Mouse (Mus musculus) heart, adult 8-10 months (tissue): ENCODE results near the gene Bcl2l10. TPM values are rescaled to one million over a fixed set of nuclear protein-coding genes. Genes with fewer than 3 reads are reported as not detected.

Experiments
- DNase-seq: peaks from one replicate; pipeline ENCODE4 v3.0.0; 2022; ENCODE audit warnings: low spot score
- total RNA-seq, 4 experiments: library from RNA; stranded (reverse); gene quantifications; 2 replicates each; pipeline ENCODE4 v1.2.4; 2022

The Bcl2l10 gene
- total RNA-seq, 4 experiments from 2014 or later, result not detected

- no peak for DNase-seq
Observed at GRCm38 (mm10) chr9:75400639-75401038, 53.1 kb downstream of the Bcl2l10 start.

Other genes with a start within 250 kb of the Bcl2l10 start
- 1 to 10 TPM; 3.8 to 7.2 (median 5.3) TPM for gene Myo5c, start 115.7 kb upstream of the Bcl2l10 start, total RNA-seq
- 10 to 100 TPM; 20.4 to 25.1 (median 23.8) TPM for gene Gnb5, start 41.5 kb upstream of the Bcl2l10 start, total RNA-seq
- gene Mapk6, start 62.2 kb downstream of the Bcl2l10 start, total RNA-seq, result 10 to 100 TPM; 21.8 to 25.3 (median 22.6) TPM
- 10 to 100 TPM in 3 of 4 experiments, 1 to 10 TPM in 1; 8.9 to 14.0 (median 12.8) TPM for gene Leo1, start 93.8 kb downstream of the Bcl2l10 start, total RNA-seq
- 10 to 100 TPM; 48.4 to 59.3 (median 58.7) TPM for gene Tmod3, start 211.9 kb downstream of the Bcl2l10 start, total RNA-seq